Mouse (Mus musculus): ENCODE results near the gene Stk16.

- TF ChIP-seq CTCF (IDR thresholded peaks at IDR 0.05; ENCODE audit: low read depth) (no peak), EP300 (IDR thresholded peaks at IDR 0.05; ENCODE audit: low read depth) (no peak)
These were observed 39.9 kb downstream of the Stk16 start for GRCm38 (mm10) chr1:75250498-75250897.

All from heart, postnatal 0 days (tissue).